Mouse (Mus musculus) hematopoietic stem cell, adult 5-6 weeks (primary cell): ENCODE data around the gene Ppp1r36. TPM values are rescaled to one million over a fixed set of nuclear protein-coding genes. Genes with fewer than 3 reads are reported as not detected.

ENCODE experiments used
- ATAC-seq, 2 experiments: fragments of 125-278 bp in 1 of 2; replicated peaks in 1 of 2; 2 replicates each; pipeline ENCODE4 v1.8.0; 2016 to 2017; ENCODE audit warnings: inconsistent platforms in 2 of 2, mild to moderate bottlenecking in 2 of 2, moderate number of reproducible peaks in 2 of 2, low read depth in 1 of 2, moderate TSS enrichment in 1 of 2; ENCODE audit not compliant: low FRiP score in 2 of 2, poor library complexity in 2 of 2, severe bottlenecking in 2 of 2, insufficient read depth in 1 of 2, low TSS enrichment in 1 of 2
- total RNA-seq: library from RNA; stranded (forward); fragments of 172-1452, 232-1000 nt; gene quantifications from 2 replicates; pipeline ENCODE4 v1.2.3, GENCODE M21; 2017

The Ppp1r36 gene
- total RNA-seq, 1 experiment from 2014 or later, result 2.5 TPM

- ATAC-seq, result peak in 1 of 2 experiments; percentile 8; a peak in 2 of 4 replicates
Measured at GRCm38 (mm10) chr12:76474246-76474583, 56.9 kb downstream of the Ppp1r36 start.

DNA sequence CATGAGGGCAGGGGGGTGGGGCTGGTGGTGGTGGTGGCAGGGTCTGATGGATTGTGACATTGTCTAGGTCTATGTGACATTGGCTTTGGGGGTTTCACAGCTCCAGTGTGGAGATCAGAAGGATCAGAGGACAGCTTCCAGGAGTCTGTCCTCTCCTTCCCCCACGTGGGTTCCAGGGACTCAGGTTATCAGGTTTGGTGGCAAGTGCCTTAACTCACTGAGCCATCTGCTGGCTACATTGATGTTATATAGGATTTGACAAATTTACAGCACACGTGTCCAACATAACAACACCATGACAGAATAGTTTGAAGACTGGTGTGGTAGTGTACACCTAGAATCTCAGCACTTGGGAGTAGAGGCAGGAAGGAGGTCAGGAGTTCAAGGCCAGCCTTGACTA, 57.5 kb downstream of the Ppp1r36 start:
- no peak for ATAC-seq

DNA sequence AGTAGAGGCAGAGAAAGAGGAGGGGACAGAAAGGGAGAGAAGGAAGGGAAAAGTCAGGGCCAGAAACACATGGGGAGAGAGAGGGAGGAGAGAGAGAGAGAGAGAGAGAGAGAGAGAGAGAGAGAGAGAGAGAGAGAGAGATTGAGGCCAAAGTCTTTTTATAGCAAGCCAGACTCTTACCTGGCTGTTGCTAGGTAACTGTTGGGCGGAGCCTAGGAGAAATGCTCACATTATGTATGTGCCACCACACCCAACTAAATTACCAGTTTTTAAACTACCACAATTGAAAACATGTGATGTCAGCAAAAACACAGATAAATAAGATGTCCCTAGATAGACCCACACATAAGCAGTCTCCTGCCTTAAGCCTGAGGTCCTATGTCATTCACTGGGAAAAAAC, 58.8 kb downstream of the Ppp1r36 start:
- ATAC-seq, result no peak

DNA sequence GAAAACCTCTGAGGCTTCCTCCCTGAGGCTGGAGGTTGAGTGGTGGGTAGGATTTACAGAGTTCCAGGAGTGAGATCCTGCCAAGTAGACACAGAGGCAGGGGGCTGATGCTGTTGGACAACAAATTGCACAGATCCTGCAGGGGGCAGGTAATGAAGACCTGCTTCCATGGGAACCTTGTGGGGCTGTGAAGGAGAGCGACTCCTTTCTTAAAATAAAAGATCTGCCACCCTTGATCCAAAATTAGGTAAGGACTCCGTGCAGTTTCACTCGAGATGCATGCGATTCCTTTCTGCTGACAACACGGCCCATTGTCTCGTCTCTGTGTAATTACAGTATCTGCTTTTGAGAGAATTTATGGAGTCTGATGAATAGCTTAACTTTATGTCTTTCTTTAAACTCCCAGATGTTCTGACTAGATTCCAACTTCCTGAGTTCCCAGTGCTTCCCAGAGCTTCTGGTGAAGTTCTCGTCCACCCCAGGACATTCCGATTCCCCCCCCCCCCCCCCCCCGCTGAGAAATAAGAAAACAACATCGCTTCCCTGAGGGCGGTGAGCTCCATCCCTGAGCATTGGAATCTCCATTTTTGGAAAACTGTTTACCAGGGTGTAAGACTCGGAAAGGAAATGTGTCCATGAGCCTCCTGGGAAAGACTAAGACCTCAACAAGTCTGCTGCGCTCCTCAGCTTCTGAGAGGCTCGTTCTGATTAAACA, 61.1 kb downstream of the Ppp1r36 start:
- ATAC-seq, result no peak

- ATAC-seq, result no peak
Measured at GRCm38 (mm10) chr12:76479174-76479573, 61.8 kb downstream of the Ppp1r36 start.

- ATAC-seq, result no peak
Measured at GRCm38 (mm10) chr12:76479836-76480495, 62.6 kb downstream of the Ppp1r36 start.

DNA sequence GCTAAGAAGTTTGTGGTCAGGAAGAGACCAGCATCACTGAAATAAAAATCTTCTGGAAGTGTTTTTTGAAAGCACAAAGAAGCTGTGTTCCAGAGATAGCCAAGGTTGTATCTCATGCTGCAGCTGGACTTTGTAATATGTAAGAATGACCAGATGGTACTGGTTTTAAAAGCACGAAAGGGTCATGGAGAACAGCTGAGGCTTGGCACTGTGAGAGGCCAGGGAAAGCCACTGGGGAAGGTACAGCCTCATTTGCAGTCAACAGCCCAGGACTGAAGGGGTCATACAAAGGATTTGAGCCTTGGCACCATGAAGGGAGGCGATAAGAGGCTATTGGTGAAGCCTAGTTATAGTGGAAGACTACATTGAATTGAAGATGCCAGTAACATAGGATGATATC, 65.1 kb downstream of the Ppp1r36 start:
- no peak for ATAC-seq

DNA sequence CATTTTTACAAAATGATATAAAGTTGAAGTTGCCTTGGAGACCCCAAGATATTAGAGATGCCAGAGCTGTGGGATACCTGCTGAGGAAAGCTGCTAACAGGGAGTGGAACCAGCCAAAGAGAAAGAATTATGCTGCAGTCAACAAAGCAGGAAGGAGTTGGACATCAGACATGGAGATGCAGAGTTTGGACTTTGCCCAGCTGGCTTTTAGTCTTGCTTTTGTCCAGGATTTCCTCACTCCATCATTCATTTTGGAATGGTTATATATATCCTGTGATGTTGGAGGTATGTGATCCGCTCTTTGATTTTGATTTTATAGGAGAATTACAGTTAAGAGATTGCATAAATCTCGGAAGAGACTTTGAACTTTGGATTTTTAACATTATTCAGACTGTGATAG, 65.6 kb downstream of the Ppp1r36 start:
- ATAC-seq, result no peak

- no peak for ATAC-seq
Measured at GRCm38 (mm10) chr12:76484881-76485280, 67.5 kb downstream of the Ppp1r36 start.

DNA sequence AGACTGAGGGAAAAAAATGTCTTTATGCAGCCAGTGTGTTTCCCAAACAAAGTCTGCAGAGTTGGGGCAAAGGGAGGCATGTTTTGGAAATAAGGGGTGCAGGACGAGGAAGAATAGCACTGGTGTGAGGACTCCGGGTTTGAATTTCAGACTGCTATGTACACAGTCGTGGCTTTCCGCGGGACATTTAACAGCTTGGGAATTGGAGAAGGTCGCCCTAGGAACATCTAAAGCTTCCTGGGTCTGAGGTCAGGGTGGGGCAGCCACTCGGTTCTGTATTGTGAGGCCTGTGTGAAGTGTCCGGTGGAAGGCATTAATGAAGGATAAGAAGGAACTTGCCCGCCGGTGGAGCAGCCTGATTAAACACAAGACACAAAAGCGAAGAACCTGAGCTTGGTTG, 68.0 kb downstream of the Ppp1r36 start:
- ATAC-seq, result no peak

DNA sequence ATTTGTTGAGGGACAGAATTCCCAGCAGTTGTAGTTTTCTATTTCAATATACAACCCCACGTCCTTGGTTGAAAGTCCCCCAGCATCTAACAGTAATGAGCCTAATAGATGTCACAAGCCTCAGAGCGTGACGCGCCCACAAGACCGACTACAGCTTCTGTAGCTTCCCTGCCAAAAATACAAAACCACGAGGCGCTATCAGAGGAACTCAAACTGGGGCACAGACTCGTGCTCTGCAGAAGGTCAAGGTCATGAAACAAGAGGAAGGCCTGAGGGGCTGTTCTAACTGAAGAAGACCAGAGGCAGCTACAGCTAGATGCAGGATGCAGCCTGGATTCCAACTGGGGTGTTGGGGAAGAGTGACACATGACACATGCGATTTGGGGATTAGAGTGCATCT, 69.6 kb downstream of the Ppp1r36 start:
- peak in 1 of 2 experiments; percentile 62; a peak in 2 of 4 replicates for ATAC-seq

Other genes starting within 250 kb of the Ppp1r36 start
- gene Esr2, start 240.3 kb upstream of the Ppp1r36 start, total RNA-seq, result 0.13 TPM in 1 of 2 replicates, not detected in the other
- gene Tex21, start 170.8 kb upstream of the Ppp1r36 start, total RNA-seq, result not detected in 2 replicates
- gene Mthfd1, start 162.2 kb upstream of the Ppp1r36 start, total RNA-seq, result 88.8 and 164 TPM in 2 replicates
- 0.75 and 1.6 TPM in 2 replicates for gene Akap5, start 92.6 kb upstream of the Ppp1r36 start, total RNA-seq
- gene Zbtb25, start 47.9 kb upstream of the Ppp1r36 start, total RNA-seq, result 18.4 and 22.9 TPM in 2 replicates
- gene Zbtb1, start 47.3 kb upstream of the Ppp1r36 start, total RNA-seq, result 20.6 and 25.0 TPM in 2 replicates
- gene Hspa2, start 13.4 kb upstream of the Ppp1r36 start, total RNA-seq, result 13.4 and 13.7 TPM in 2 replicates
- 9.6 and 12.3 TPM in 2 replicates for gene Plekhg3, start 113.4 kb downstream of the Ppp1r36 start, total RNA-seq